Mouse (Mus musculus) frontal cortex, adult 2 months (tissue): Measurements from ENCODE around the gene Stard7. TPM values are rescaled to one million over a fixed set of nuclear protein-coding genes. Genes with fewer than 3 reads are reported as not detected.
"Not testable (repeated sequence)": the region's sequence is repeated elsewhere in the genome, so short reads cannot be mapped to it uniquely, and the experiment has no call there.

ENCODE experiments used
- DNase-seq, 2 experiments: peaks; one replicate each; pipeline ENCODE4 v3.0.0; 2022; ENCODE audit warnings: low spot score in 1 of 2; ENCODE audit errors: extremely low spot score in 1 of 2
- polyA plus RNA-seq: library from polyadenylated mRNA; depleted of rRNA; stranded (reverse); fragments of >200 nt; gene quantifications from 2 replicates; pipeline ENCODE4 v1.2.3, GENCODE M21; 2012

Stard7 gene
- polyA plus RNA-seq, 1 experiment: 98.4 TPM

DNA sequence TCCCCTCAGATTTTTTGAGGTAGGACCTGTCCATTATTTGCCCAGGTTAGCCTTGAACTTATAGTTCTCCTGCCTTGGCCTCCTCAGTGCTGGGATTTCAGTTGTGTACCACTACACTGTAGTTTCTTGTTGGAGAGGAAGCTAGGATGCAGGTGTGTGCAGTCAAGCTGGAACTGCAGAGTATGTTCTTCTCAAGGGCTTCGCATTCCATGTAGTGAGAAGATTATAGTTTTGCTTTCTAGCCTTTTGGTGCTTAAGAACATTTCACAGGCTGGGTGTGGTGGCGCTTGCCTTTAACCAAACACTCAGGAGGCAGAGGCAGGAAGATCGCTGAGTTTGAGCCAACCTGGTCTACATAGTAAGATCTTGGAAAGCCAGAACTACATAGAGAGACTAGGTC is 2.8 kb downstream of the Stard7 start:
- no peak for DNase-seq

DNA sequence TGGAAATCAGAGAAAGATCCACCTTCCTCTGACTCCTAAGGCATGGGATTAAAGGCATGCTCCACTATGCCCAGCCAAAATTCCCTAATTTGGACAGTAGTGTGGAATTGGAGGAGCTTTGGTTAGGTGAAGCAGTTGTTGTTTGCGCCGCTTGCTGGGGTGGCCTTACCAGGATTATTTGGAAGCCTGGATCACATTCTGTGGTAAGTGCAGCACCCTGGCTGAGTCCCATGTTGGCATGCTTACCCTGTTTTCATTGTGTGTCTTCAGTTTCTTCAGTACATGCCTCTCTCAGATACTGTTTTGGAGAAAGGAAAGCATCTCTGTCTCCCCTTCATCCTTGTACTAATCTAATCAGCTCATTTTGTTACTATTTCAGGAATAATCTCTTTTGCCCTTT is 4.6 kb downstream of the Stard7 start:
- DNase-seq: no peak

DNA sequence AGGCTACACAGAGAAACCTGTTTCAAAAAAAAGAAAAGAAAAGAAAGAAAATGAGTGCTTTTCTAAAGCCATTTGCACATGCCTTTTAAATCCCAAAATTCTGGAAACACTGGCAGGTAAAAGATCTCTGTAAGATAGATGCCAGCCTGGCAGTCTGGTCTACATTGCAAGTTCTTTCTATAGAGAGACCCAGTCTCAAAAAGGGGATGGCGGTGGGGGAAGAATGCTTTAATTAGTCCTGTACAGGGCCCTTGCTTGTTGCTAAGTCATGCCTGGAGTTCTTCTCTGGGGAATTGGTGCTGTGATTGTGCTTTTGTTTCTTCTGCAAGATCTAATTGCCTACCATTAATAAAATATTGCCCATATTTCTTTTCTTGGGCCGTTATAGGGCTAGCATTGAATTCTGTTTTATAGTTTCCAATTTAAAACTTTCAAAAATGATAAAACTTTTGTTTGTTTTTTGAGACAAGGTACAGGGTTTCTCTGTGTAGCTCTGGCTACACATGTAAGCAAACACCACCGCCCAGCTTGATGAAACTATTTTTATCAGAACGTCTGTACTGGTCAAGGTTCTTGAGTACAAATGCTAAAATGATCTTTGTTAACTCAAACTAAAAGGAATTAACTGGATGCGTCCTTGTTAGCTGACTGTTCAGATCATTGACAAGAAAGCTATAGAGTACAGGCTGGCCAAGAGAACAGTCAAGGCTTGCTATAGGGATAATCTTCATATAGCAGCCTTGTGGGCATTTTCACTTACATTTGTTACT is 5.7 kb downstream of the Stard7 start:
- no peak for DNase-seq

DNA sequence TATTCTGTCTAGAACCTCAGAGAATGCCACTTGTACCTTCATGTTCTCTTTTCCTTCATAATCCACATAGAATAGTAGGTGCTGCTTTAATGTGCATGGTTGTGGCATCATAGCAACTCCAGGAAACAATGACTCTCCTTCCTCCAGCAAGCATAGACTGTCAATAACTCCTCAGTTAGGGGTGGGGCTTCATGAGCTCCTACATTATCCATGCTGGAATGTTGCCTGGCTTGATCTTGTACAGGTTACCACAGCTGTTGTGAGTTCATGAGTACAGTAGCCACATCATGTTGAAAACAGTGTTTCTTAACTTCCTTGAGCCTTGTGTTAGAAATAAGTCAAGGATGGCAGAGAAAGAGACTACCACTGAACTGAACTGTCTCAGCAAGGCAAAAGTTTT is 8.1 kb downstream of the Stard7 start:
- DNase-seq: no peak

DNA sequence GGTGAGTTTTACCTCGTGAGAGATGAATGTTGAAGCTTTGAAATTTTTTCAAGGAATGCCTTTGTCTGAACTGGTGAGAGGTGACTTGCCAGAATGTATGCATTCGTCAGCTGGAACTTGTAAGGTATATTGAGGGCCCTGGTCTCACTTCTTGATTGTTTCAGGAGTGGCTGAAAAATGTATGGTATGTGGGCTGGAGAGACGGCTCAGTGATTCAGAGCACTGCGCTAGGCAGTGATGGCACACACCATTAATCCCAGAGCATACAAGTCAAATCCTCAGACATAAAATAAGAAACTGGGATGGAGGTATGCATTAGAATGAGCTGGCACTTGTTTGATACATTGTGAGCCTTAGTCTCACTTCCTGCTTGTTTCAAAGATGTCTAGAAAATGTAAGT is 22.2 kb downstream of the Stard7 start:
- no peak for DNase-seq

DNA sequence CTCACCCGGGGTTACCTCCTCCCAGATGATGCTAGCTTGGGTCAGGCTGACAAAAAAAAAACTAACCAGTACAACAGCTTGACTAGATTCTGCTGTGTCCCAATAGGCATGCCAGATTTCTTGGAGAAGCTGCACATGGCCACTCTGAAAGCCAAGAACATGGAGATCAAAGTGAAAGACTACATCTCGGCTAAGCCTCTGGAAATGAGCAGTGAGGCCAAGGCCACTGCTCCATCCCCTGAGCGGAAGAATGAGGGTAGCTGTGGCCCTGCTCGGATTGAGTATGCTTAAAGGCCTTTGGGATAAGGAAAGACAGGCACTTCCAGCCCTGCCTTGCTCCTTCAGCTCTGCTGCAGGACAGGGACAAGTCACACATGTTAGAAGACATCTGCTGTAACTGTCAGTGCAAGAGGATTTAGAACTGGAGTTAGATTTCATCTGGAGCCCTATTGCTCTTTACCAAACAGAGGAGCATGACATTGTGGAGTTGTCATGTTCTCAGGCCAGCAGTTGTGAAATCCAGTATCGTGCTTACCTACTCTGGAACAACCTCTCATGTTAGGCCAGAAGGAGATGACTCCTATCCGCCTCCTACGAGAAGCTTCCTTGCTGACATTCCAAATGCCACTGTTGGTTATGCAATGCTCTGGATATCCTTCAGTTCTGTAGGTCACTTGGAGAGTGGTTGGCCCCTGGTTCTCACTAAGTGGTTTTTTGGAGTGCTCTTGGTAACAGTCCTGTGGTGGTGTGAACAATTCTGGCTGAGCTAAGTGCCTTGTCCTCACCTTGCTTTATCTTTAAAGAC is 27.2 kb downstream of the Stard7 start:
- DNase-seq: no peak

DNA sequence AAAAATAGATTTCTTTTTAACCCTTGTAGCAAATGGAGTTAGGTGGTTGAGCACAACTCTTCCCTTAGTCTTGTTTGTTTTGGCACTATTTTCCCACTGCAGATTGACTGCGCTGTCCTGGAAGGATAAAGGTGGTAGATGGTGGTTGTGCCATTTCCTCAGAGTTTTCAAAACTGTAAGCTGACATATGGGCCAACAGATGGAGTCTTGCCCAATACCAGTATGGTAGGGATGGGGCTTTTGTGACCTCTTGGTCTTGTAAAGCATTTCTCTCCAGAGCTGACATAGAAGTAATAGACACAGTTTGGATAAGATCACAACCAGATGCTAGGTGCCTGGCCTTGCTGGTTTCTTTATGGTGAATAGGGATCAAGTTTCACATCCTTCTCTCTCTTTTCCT is 28.0 kb downstream of the Stard7 start:
- no peak for DNase-seq

DNA sequence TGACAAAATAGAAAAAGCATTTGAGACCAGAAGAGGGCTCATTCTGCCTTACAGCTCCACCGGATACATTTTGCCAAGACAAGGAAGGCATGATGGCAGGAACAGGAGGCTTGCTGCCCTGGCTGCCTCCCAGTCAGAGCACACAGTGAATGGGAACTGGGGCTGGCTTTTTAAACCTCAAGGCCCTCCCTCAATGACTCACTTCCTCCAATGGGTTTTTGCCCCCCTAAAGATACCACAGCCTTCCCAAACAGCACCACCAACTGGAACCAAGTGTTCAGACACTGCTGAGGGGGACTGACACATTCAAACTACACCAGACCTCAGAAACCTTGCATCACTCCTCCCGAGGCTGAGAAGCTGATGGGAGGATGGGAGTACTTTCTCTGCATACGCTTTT is 30.7 kb downstream of the Stard7 start:
- no peak for DNase-seq

DNA sequence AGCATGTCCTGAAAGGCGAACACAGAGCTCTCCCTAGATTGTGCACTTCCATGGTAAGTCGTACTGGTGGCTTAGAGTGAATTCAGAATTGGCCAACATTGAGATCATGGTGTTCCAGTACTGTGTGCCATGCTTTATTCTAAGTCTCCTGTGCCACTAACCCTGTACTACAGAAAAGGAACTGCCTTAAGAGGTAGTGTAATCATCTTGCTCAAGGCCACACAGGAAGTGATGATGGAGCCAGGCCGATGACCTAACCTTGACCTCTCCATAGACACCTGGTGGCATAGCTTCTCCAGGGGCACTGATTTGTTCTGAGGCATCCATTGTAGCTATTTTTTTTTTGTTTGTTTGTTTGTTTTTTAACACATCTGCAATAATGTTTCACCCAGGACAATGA is 31.9 kb downstream of the Stard7 start:
- no peak for DNase-seq

DNA sequence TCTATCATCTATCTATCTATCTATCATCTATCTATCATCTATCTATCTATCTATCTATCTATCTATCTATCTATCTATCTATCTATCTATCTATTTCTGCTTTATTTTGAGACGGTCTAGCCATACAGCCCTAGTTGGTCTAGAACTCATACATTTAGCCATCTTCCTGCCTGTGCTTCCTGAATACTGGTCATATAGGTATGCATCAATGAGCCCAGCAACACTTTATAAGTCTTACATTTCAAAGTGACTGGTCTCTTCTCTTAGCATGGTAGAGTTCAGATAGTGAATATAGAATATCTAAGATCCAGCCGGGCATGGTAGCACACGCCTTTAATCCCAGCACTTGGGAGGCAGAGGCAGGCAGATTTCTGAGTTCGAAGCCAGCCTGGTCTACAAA is 34.2 kb downstream of the Stard7 start:
- DNase-seq: not testable (repeated sequence)

DNA sequence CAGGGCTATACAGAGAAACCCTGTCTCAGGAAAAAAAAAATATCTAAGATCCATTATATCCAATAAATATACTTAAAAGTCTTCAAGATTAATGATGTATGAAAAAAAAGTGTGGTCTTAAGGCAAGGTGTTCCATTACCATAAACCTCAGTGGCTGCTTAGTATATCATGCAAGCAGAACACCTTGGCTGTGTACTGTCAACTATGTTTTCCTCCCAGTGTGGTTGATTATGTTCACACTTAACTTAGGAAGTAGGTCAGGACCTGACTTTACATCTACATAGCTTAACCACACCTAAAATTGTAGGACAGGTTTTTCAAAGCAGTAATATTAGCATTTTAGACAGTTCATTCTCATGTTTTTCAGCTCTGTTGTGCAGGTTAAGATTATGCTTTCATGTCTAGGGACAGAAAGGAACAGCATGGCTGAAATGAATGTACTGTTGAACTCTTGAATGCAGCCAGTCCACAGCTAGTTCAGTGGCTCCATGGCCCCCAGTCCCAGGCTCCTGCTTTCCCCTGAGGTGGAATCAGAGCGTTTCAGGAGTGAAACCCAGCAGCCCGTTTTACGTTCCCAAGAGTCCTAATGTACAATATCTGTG is 34.7 kb downstream of the Stard7 start:
- no peak for DNase-seq

DNA sequence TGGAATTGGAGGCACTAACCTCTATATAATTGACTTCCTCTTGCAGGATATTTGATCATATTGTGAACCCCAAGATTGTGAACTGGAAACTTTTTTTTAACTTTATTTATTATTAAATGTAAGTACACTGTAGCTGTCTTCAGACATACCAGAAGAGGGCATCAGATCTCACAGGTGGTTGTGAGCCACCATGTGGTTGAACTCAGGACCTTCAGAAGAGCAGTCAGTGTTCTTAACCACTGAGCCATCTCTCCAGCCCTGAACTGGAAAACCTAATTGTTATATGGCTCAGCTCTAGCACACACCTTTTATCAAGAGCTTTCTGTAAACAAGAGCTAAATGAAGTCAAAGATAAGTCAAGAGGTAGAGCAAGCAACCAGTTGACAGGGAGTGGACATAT is 36.1 kb downstream of the Stard7 start:
- DNase-seq: no peak

DNA sequence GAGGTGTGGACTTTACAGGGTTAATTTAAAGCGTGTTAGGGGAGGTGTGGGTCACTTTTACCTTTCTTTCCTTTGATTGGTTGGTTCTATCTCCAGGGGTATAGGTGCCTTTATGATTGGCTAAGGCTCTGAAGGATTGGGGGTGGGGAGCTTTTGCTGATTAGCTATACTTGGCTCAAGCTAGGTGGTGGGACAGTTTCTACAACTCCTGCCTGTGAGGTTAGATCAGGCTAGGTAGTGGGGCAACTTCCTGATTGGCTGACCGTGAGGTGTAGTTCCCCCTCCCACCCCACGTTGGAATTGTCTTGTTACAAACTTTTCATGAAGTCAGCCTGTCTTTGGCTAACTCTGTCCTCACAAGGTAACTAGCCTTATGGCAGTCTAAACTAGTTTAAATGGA is 37.2 kb downstream of the Stard7 start:
- no peak for DNase-seq

DNA sequence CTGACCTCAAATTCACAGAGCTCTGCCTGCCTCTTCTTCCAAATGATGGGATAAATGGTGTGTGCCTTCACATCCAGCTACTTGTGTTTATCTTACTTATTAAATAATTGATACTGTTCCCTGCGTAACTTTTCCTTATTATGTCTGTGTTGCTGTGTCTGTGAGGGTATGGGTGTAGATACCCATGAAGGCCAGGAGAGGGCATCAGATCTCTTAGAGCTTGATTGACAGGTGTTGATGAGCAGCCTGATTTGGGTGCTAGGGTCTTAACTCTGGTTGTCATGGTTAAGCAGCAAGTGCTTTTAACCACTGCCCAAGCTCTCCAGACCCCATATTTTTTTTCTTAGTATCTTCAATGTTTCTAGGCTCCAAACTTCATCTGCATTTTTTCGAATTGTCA is 38.6 kb downstream of the Stard7 start:
- DNase-seq: no peak

DNA sequence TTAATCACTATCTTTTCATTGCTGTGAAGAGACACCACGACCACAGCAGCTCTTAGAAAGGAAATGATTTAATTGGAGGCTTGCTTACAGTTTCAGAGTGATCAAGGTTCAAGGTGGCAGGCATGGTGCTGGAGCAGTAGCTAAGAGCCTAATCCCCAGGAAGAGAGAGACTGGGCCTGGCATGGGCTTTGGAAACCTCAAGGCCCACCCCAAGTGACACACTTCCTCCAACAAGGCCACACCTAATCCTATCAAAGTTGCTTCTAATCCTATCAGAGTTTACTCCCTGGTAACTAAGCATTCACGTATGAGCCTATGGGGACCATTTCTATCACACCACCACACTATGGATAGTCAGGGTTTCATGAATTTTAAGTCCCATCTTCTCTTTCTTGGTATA is 40.2 kb downstream of the Stard7 start:
- no peak for DNase-seq

DNA sequence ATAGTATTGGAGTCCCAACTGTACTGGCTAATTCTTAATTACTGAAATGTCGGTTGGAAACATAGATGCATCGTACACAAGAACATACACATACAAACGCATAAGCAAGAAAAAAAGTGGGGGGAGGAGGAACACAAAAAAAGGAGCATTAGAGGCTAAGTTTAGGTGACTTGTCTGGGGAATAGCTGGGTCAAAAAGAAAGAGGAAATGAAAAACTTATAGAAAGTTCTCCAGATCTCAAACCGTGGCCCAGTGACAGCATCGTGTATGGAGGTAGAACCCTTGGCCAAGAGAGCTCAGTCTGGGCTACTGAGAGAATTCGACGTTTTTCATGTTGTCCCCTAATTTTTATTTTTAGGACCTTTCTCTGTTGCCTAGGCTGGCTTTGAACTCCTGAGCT is 40.7 kb downstream of the Stard7 start:
- DNase-seq: no peak

DNA sequence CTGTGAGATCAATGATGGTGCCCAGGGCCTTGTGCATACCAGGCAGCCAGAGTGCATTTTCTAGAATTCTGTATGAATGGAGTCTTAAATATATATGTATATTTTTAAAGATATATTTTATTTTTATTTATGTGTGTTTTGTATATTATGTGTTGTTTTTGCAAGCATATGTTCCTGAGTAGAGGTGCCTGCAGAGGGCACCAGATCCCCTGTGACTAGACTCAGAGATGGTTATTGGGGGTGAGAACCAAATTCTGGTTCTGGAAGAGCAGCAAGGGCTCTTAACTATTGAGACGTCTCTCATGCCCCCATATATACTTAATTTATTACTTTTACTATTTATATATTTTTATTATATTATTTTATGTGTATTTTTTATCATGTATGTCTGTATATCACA is 41.2 kb downstream of the Stard7 start:
- DNase-seq: no peak

DNA sequence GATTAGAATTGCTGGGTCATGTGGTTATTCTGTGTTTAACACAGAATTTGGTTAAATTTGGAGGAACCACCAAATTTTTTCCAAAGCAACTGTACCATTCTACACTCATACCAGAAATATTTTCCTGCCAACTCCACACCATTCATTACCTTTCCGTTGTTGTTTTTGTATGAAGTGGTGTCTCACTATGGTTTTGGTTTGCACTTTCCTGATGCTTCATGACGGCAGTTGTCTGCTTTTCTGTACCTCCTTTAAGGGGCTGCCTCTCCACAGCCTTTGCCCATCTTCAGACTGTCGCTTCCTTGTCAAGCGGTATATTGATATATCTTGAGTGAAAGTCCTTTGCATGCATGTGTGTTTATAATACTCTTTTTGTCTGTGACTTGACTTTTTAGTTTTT is 42.8 kb downstream of the Stard7 start:
- DNase-seq: no peak

DNA sequence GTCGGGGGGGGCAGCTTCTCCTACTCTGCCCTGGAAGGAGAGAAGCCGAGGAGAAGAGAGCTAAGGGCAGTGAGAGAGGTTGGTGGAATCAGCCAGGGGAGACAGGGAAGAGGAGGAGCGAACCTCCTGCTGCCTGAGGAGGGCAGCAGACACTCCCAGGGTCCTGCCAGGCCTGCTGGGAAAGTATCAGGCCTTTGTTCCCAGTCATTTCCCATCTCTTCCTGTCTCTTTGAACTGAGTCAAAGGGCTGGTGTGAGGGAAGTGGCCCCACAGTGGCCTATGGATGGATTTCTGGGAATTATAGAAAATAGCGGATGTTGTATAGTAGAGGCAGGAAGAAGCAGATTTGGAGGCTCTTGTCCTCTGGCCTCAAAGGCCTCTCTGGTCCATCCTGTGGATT is 43.9 kb downstream of the Stard7 start:
- DNase-seq: no peak

DNA sequence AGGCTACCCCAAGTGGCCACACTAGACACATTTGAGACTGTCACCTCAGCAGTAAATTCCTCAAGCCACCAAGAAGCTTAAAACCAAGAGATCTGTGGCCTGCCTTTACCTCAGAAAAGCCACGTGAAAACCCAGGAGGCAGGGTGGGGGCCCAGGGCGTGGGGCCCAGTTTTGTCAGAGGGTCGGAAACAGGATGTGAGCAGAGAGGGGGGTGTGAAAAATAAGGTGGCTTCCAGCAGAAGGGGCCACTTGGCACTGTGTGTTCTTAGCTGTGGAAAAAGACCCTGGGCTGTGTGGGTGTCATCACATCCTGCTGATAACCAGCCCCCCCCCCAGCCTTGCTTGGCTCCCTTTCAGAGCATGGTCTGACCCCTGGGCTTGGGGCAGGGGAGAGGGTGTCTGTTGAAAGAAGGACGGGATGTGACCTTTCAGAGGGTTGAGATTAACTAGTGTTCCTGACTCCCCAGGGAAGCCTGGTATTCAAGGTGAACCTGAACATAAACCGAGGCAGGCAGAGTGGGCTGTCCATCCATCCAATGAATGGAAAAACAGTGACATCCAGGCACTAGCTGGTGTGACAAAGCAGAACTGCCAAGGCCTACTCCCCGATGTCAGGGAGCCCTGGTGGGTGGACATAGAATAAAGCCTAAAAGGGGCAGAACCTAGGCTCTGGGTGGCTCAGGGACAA is 44.6 kb downstream of the Stard7 start:
- DNase-seq: no peak

DNA sequence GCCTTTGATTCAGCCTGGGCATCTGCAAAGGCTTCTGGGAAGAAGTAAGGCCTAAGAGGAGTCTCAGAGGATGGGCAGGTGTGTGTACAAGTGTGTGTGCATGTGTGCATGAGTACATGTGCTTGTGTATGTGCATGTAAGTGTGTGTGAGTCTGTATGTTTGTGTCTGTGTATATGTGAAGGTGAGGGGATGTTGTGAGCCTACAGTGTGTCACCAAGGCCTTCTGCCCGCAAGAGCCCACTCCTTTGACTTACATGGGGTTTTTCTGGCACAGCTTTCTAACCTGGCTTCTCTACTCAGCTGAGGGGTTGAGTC is 45.1 kb downstream of the Stard7 start:
- no peak for DNase-seq
